Mouse (Mus musculus) kidney, adult 2 months (tissue): ENCODE measurements around the gene 4931423N10Rik. TPM values are rescaled to one million over a fixed set of nuclear protein-coding genes. Genes with fewer than 3 reads are reported as not detected.
"Not testable (repeated sequence)": the region's sequence is repeated elsewhere in the genome, so short reads cannot be mapped to it uniquely, and the experiment has no call there.

Experiments used
- DNase-seq: peaks from one replicate; pipeline ENCODE4 v3.0.0; 2021
- H3K27ac ChIP-seq: fragments of 200-500 bp; 2 replicates; pipeline ENCODE4 v1.5.1; 2012; ENCODE audit warnings: low read depth, low read length, control low read depth, inconsistent platforms; ENCODE audit not compliant: insufficient read depth
- H3K27me3 ChIP-seq: fragments of 200-500 bp; replicated peaks from 2 replicates; pipeline ENCODE4 v1.6.1; 2012; ENCODE audit warnings: mild to moderate bottlenecking, moderate library complexity, low read length, inconsistent platforms; ENCODE audit not compliant: control insufficient read depth, insufficient read depth
- H3K36me3 ChIP-seq: fragments of 200-500 bp; 2 replicates; pipeline ENCODE4 v1.6.1; 2012; ENCODE audit warnings: mild to moderate bottlenecking, moderate library complexity, low read length, inconsistent platforms; ENCODE audit not compliant: control insufficient read depth, insufficient read depth
- H3K4me1 ChIP-seq: fragments of 200-500 bp; 2 replicates; pipeline ENCODE4 v1.6.1; 2011; ENCODE audit warnings: low read length; ENCODE audit not compliant: control insufficient read depth, insufficient read depth
- H3K4me3 ChIP-seq: fragments of 200-500 bp; 2 replicates; pipeline ENCODE4 v1.5.1; 2011; ENCODE audit warnings: mild to moderate bottlenecking, low read depth, low read length, control low read depth; ENCODE audit not compliant: insufficient read depth
- CTCF ChIP-seq: fragments of 200-500 bp; conservative IDR thresholded peaks from 2 replicates; pipeline ENCODE4 v1.5.1; 2011; ENCODE audit warnings: low read depth, mild to moderate bottlenecking, control low read depth, low read length, moderate library complexity, mixed read lengths; ENCODE audit not compliant: insufficient read depth, insufficient read length
- POLR2A ChIP-seq: fragments of 200-500 bp; IDR thresholded peaks from one replicate; pipeline ENCODE4 v1.6.1; 2011; ENCODE audit warnings: low read depth, low read length, control low read depth
- WGBS: fragments of 180-500 bp; shearing (Covaris S2); methylation state at CpG from one replicate; pipeline ENCODE4 v1.1.7; 2018; 5-methylcytosine and 5-hydroxymethylcytosine counted together
- polyA plus RNA-seq: library from polyadenylated mRNA; depleted of rRNA; stranded (reverse); fragments of >200 nt; gene quantifications from 2 replicates; pipeline ENCODE4 v1.2.3, GENCODE M21; 2012; rRNA removed

4931423N10Rik gene
- polyA plus RNA-seq, 1 experiment: not detected

DNA sequence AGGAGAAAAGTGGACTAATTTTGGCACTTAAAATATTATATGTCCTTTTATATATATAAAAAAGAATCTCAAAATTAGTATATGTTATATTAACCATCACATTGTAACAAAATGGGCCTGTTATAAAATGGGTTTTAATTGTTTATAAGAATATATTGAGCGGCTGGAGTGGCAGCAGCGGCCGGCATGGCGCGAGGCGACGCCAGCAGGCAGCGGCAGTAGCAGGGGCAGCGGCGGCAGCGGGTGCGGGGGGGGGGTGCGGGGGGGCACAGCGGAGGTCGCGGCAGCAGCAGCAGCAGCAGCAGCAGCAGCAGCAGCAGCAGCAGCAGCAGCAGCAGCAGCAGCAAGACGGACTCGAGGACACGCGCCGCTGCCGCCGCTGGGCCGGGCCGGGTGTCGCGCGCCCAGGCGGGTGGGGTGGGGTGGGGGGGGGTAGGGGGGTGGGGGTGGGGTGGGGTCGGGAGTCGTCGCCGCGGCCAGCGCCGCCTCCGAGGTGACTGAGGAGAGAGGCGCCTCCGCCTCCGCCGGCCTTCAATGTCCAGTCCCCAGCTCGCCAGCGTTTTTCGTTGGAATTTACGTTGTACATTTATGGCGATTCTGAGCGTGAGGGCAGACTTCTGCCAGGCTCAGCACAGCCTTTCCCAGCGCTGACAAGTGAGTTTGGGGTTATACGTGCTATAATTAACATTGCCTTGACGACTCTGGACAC, 26.9 kb downstream of the 4931423N10Rik start:
- Histone ChIP-seq H3K4me1 (no peaks in the 10 kb centered on the region), H3K27ac (no peak overlapping the region), H3K4me3 (0 out of 2 replicates have a peak overlapping the region, but pooled peaks have one; percentile 22), H3K27me3 (no peaks in the 10 kb centered on the region; the same call in 1 of the 2 replicates), H3K36me3 (no peaks in the 10 kb centered on the region)
- TF ChIP-seq POLR2A (no peak), CTCF (no peak)
- 1% methylated on average over 37 of the region's 50 CpGs for WGBS
- DNase-seq: peak; percentile 3

DNA sequence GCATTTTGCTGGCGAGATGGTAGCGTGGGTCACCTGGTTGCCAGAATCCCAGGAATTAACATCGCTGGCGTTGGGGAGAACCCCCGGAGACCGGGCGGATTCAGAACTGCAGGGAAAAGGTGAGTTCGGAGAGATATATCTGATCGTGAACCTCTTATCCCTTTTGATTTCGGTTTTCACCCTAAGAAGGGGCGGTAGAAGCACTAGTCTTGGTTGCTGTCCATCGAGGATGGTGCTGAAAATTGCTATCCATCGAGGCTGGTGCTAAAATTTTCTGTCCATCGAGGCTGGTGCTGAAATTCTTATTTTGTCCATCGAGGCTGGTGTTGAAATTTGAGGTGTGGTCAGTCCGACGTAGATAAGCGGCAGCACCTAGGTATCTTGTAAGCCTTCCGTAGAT, 83.7 kb downstream of the 4931423N10Rik start:
- not testable (repeated sequence) for H3K27me3 ChIP-seq, H3K4me3 ChIP-seq, H3K27ac ChIP-seq, H3K36me3 ChIP-seq, H3K4me1 ChIP-seq
- WGBS: 50% methylated on average over 19 of the region's 19 CpGs
- DNase-seq: peak; percentile 0

DNA sequence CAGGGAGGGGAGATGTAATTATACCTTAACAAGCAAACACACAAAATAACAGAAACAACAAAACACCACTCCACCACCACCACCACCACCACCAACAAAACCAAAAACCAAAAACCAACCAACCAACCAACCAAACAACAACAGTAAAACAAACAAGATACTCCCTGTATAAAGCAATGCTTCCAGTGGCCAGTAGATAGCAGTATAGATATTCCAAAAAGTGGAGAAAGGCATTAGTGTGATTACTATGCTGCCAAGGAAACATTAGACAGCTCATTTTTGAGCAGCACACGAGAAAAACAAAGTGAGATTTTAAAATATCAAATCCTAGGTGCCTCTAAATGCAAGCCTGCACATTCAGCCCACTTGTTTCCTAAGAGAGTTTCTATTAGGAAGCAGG, 107.6 kb downstream of the 4931423N10Rik start:
- no peak overlapping the region for H3K27ac ChIP-seq
- no peaks in the 10 kb centered on the region for H3K4me1 ChIP-seq
- peak; percentile 16 for DNase-seq
- 2% methylated on average over 1 of the region's 1 CpGs for WGBS
- H3K27me3 ChIP-seq: no peaks in the 10 kb centered on the region
- no peak overlapping the region for H3K4me3 ChIP-seq
- no peak for TF ChIP-seq POLR2A
- TF ChIP-seq CTCF: no peak
- no peaks in the 10 kb centered on the region for H3K36me3 ChIP-seq

Other genes with a start within 250 kb of the 4931423N10Rik start
- 67.9 and 72.9 TPM in 2 replicates for gene Abi1, start 167.2 kb upstream of the 4931423N10Rik start, polyA plus RNA-seq
- 13.6 and 18.9 TPM in 2 replicates for gene Acbd5, start 139.3 kb upstream of the 4931423N10Rik start, polyA plus RNA-seq
- gene Mastl, start 51.5 kb upstream of the 4931423N10Rik start, polyA plus RNA-seq: 0.19 and 0.22 TPM in 2 replicates
- gene Yme1l1, start 51.1 kb upstream of the 4931423N10Rik start, polyA plus RNA-seq: 5.0 and 7.7 TPM in 2 replicates
- not detected in 2 replicates for gene Nxph2, start 113.8 kb downstream of the 4931423N10Rik start, polyA plus RNA-seq